Mouse (Mus musculus) hindbrain, postnatal 0 days (tissue): ENCODE measurements around the gene Sulf2. TPM values are rescaled to one million over a fixed set of nuclear protein-coding genes. Genes with fewer than 3 reads are reported as not detected.
A peak's percentile ranks its signal among the peaks of the same experiment; 100 is the strongest.

ENCODE experiments used
- ATAC-seq: fragments of 200-750 bp; cut with Nextera tagmentation; 2 replicates; pipeline ENCODE4 v1.8.0; 2017; ENCODE audit warnings: mild to moderate bottlenecking, moderate TSS enrichment, moderate library complexity
- DNase-seq: peaks from one replicate; pipeline ENCODE4 v3.0.0-alpha.2; 2015; ENCODE audit warnings: low spot score
- H3K27ac ChIP-seq: fragments of 300-500 bp; sonication (generic); 2 replicates; pipeline ENCODE4 v1.5.1; 2014; ENCODE audit warnings: mild to moderate bottlenecking
- H3K27me3 ChIP-seq: fragments of 300-500 bp; sonication (generic); 2 replicates; pipeline ENCODE4 v1.6.1; 2014; ENCODE audit warnings: low read length, mixed read lengths; ENCODE audit not compliant: insufficient read depth
- H3K36me3 ChIP-seq: fragments of 300-500 bp; sonication (generic); 2 replicates; pipeline ENCODE4 v1.6.1; 2014; ENCODE audit warnings: low read length, mixed read lengths; ENCODE audit not compliant: insufficient read depth
- H3K4me1 ChIP-seq: fragments of 300-500 bp; sonication (generic); 2 replicates; pipeline ENCODE4 v1.6.1; 2014; ENCODE audit warnings: antibody characterized with exemption, low read length, mixed read lengths; ENCODE audit not compliant: insufficient read depth
- H3K4me2 ChIP-seq: fragments of 300-500 bp; sonication (generic); 2 replicates; pipeline ENCODE4 v1.6.1; 2014; ENCODE audit warnings: low read depth, mild to moderate bottlenecking, low read length, moderate library complexity, mixed read lengths
- H3K4me3 ChIP-seq: fragments of 300-500 bp; sonication (generic); 2 replicates; pipeline ENCODE4 v1.5.1; 2014; ENCODE audit warnings: low read length
- H3K9ac ChIP-seq: fragments of 300-500 bp; sonication (generic); replicated peaks from 2 replicates; pipeline ENCODE4 v1.6.1; 2014; ENCODE audit warnings: mild to moderate bottlenecking, low read length, moderate library complexity, mixed read lengths
- H3K9me3 ChIP-seq: fragments of 300-500 bp; sonication (generic); 2 replicates; pipeline ENCODE4 v1.6.1; 2016; ENCODE audit warnings: low read length, mixed read lengths
- CTCF ChIP-seq: IDR thresholded peaks from 2 replicates; pipeline ENCODE4 v1.5.1; 2016; ENCODE audit warnings: antibody characterized with exemption, control low read depth, low read depth
- WGBS: fragments of 180-500 bp; shearing (Covaris S2); extraction: QIAGEN DNeasy Blood & Tissue Kit; methylation state at CpG from one replicate; pipeline ENCODE4 v1.1.7; 2014; 5-methylcytosine and 5-hydroxymethylcytosine counted together
- polyA plus RNA-seq: library from polyadenylated mRNA; unstranded; fragments of >200 nt; fragmentation: Nextera tagmentation; extraction: Ambion mirVana; gene quantifications from 2 replicates; pipeline ENCODE4 v1.2.1, GENCODE M21; 2015
- total RNA-seq: library from RNA; depleted of rRNA; stranded (reverse); fragments of >200 nt; gene quantifications from 2 replicates; pipeline ENCODE4 v1.2.3, GENCODE M21; 2014

Gene Sulf2
- total and polyA plus RNA-seq, 2 experiments from 2014 or later = 81.6 to 111 TPM

DNA sequence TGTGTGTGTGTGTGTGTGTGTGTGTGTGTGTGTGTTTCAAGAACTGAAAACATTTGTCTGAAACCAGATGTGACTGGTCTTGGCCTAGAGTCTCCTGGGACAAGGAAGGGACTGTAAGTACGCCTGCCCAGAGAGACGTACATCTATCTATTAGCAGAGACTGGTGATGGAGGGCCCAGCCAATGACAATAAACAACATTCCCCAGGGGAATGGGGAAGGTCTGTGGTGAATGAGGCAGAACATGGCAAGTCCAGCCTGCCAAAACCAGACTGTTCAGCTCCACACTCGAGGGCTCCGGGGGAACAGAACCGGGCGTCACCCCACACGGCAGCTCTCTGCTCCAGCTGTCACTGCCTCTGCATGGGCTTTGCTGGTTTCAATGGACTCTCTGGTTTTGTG, 52.6 kb downstream of the Sulf2 start:
- no peak for ATAC-seq
- 58% methylated on average over 7 of the region's 7 CpGs for WGBS
- H3K27ac ChIP-seq = no peak overlapping the region

DNA sequence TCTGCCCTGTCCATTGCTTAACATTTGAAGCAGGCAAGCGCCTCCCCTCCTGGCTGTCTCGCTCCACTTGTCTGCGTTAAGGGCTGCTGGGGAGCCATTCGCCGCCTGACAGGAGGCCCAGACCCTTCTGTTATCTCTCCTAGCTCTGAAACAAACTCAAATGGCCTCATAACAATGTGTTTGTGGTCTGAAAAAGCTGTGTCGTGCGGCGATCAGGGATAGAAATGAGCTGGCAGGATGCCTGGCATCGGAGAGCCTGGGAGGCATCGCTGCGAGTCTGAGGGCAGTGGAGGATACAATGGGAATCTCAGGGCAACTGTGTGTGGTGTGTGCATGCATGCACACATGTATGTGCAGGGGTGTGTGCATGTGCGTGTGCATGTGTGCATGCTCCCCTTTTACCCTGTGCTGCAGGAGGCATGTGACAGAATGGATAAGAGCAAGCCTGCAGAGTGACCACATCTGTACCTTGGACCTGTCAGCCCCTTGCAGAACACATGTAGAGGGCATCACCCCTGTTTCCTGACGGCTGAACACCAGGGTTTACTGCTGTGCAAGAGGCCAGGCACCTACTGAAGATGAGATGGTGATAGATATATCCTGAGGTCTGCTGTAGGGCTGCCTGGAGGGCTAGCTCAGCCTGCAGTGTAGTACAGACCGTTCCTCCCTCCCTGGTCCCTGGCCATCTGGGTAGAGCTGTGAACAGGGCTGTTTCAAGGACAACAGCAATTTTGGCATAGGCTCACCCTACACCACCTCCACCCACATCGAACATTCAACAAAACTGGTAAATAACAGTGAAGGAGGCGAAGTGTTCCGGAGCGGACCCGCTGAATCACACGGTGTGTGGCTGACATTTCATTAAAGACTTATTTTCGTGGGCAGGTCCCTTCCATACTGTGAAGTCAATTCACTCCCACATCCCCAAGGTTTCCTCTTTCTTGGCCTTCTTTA, 54.9 kb downstream of the Sulf2 start:
- WGBS = 50% methylated on average over 21 of the region's 21 CpGs
- no peak overlapping the region for H3K9ac ChIP-seq
- no peak for ATAC-seq

More for the DNA sequence above, 52.6 kb downstream of the Sulf2 start:
- no peaks in the 10 kb centered on the region for H3K36me3 ChIP-seq
- DNase-seq = no peak
- no peak overlapping the region for H3K9ac ChIP-seq
- no peaks in the 10 kb centered on the region for H3K9me3 ChIP-seq
- H3K4me3 ChIP-seq = no peak overlapping the region
- TF ChIP-seq CTCF = no peak
- peaks cover 8% of the 10 kb centered on the region; the same call in 1 of the 2 replicates for H3K4me1 ChIP-seq
- H3K27me3 ChIP-seq = no peaks in the 10 kb centered on the region
- no peak overlapping the region for H3K4me2 ChIP-seq

DNA sequence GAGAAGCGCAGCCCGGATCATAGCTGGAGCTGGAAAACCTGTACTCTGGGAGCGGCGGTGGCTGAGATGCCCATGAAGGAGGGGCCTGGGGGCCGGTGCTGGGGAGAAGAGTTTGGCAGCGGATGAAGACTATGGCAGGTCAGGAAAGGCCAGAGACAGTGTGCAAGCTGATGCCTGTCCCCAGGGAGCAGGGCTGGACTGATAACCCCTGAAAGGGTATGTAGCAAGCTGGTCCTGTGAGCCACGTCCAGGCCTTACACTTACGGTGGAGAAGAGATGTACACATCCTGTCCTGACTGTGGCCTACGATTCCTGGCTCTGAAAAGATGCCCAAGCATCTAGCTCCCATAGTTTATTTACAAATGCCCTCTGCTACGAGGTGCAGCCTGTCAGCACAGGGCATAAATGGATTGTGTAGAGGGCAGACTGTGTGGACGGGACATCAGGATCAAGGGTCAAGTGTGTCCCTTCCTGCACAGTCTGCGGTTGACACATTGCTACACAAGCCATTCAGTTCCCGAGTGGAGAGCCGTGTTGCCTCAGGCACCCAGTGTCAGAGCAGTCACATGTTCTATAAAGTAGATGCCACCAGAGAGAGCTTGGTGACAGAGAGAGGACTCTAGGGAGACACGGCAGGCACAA, 57.0 kb downstream of the Sulf2 start:
- ATAC-seq (no peak), DNase-seq (no peak)
- TF ChIP-seq CTCF = no peak
- Histone ChIP-seq H3K4me2 (no peak overlapping the region), H3K4me3 (no peak overlapping the region), H3K36me3 (no peaks in the 10 kb centered on the region), H3K27ac (no peak overlapping the region), H3K27me3 (no peaks in the 10 kb centered on the region), H3K9ac (no peak overlapping the region), H3K9me3 (no peaks in the 10 kb centered on the region), H3K4me1 (peaks cover 8% of the 10 kb centered on the region; the same call in 1 of the 2 replicates)
- WGBS = 69% methylated on average over 15 of the region's 15 CpGs

More for the DNA sequence above, 54.9 kb downstream of the Sulf2 start:
- Histone ChIP-seq H3K9me3 (no peaks in the 10 kb centered on the region), H3K27me3 (no peaks in the 10 kb centered on the region), H3K4me1 (peaks cover 8% of the 10 kb centered on the region; the same call in 1 of the 2 replicates), H3K27ac (peak overlapping the region; percentile 3; the same call in 1 of the 2 replicates), H3K4me3 (no peak overlapping the region), H3K36me3 (no peaks in the 10 kb centered on the region), H3K4me2 (no peak overlapping the region)
- no peak for TF ChIP-seq CTCF
- peak; percentile 50 for DNase-seq

DNA sequence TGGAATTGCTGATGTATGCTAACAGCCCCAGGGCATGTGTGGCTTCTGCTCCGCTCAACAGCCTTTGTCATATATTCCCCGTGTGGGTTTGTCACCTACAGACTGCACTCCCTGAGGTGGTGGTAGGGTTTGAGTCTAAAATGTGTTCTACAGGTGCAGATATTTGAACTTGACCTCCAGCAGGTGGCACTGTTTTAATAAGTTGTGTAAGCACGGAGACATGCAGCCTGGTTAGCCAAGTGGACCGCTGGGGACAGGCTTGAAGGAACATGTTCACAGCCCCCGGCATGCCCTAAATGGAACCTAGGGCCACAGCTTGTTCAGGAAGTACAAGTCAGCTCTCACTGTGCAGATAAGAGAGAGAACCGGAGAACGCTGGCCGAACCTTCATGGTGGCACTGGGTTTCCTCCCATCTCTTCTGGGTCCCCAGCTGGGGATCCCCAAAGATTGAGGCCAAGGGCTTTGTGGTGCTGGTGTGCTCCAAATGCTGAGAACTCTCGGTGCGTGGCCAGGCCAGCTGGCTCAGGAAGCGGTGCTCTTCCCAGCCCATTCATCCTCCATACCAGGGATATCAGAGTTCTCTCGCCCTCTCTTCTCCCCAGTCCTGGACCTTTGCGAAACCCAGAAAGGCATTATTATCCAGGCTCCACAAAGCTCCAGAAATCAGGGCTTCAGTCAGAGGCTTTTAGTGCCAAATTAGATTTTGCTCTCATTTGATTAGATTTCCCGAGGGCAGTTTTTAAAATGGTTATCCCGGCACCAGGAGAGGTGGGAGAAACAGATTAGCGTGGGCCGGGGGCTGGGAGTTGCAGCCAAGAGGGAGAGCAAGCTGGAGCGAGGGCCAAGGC, 57.8 kb downstream of the Sulf2 start:
- no peak overlapping the region for H3K4me3 ChIP-seq
- peak; percentile 79 for DNase-seq
- TF ChIP-seq CTCF = peak; percentile 58
- H3K36me3 ChIP-seq = no peaks in the 10 kb centered on the region
- peaks cover 8% of the 10 kb centered on the region; the same call in 1 of the 2 replicates for H3K4me1 ChIP-seq
- WGBS = 65% methylated on average over 18 of the region's 18 CpGs
- H3K27ac ChIP-seq = no peak overlapping the region
- H3K27me3 ChIP-seq = no peaks in the 10 kb centered on the region
- no peak overlapping the region for H3K4me2 ChIP-seq
- no peaks in the 10 kb centered on the region for H3K9me3 ChIP-seq
- H3K9ac ChIP-seq = no peak overlapping the region
- ATAC-seq = no peak; the same call in 1 of the 2 replicates

DNA sequence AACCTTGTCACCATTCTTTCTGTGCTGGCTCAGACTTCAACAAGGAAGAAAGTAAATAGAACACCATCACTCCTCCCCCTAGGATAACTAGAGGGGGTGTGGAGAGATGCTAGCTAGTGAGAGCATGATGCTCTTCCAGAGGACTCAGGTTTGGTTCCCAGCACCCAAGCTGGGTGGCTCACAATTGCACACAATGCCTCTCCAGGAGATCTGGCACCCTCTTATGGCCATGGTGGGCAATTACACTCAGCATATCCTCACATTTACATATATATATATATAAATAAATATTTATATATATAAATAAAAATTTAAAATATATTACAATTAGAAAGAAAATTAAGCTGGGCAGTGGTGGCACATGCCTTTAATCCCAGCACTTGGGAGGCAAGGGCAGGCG, 58.6 kb downstream of the Sulf2 start:
- Histone ChIP-seq H3K9ac (no peak overlapping the region), H3K4me1 (peaks cover 8% of the 10 kb centered on the region; the same call in 1 of the 2 replicates), H3K9me3 (no peaks in the 10 kb centered on the region), H3K4me2 (no peak overlapping the region), H3K27me3 (no peaks in the 10 kb centered on the region), H3K27ac (no peak overlapping the region), H3K4me3 (no peak overlapping the region), H3K36me3 (no peaks in the 10 kb centered on the region)
- TF ChIP-seq CTCF = peak; percentile 14; the same call in 1 of the 2 replicates
- DNase-seq = no peak
- 100% methylated on average over 1 of the region's 1 CpGs for WGBS
- no peak for ATAC-seq

DNA sequence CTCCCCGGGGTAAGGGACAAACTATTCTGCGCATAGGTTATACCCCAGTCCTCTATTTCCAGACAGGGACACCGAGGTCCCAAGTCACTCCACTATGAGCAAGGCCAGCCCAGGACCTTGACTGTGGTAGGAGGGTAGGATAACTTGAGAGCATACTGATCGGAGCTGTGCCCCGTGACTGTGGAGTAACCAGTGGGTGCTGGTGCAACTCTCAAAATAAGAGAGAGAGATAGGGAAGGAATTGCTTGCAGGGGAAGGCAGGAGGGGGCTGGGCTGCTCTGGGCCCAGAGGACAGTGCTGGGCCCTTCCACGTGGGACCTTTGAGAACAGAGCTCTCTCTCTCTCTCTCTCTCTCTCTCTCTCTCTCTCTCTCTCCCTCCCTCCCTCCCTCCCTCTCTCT, 59.2 kb downstream of the Sulf2 start:
- Histone ChIP-seq H3K4me3 (no peak overlapping the region), H3K9ac (no peak overlapping the region), H3K4me2 (no peak overlapping the region), H3K9me3 (no peaks in the 10 kb centered on the region), H3K36me3 (no peaks in the 10 kb centered on the region), H3K27ac (no peak overlapping the region), H3K27me3 (no peaks in the 10 kb centered on the region), H3K4me1 (peaks cover 8% of the 10 kb centered on the region; the same call in 1 of the 2 replicates)
- TF ChIP-seq CTCF = no peak
- ATAC-seq = no peak
- 95% methylated on average over 6 of the region's 6 CpGs for WGBS
- DNase-seq = no peak
